Mouse (Mus musculus) neural tube, embryonic 13.5 days (tissue): ENCODE data around the gene Slc44a1. TPM values are rescaled to one million over a fixed set of nuclear protein-coding genes. Genes with fewer than 3 reads are reported as not detected.

ENCODE experiments used
- ATAC-seq: fragments of 200-750 bp; cut with Nextera tagmentation; 2 replicates; pipeline ENCODE4 v1.8.0; 2017; ENCODE audit warnings: low read depth, mild to moderate bottlenecking, moderate TSS enrichment, moderate library complexity
- H3K27ac ChIP-seq: fragments of 300-500 bp; sonication (generic); replicated peaks from 2 replicates; pipeline ENCODE4 v1.5.1; 2015; ENCODE audit warnings: moderate library complexity, mild to moderate bottlenecking, inconsistent platforms
- H3K27me3 ChIP-seq: fragments of 300-500 bp; sonication (generic); 2 replicates; pipeline ENCODE4 v1.6.1; 2015; ENCODE audit warnings: mild to moderate bottlenecking, inconsistent platforms
- H3K36me3 ChIP-seq: fragments of 300-500 bp; sonication (generic); 2 replicates; pipeline ENCODE4 v1.6.1; 2015; ENCODE audit warnings: mild to moderate bottlenecking, inconsistent platforms
- H3K4me1 ChIP-seq: fragments of 300-500 bp; sonication (generic); replicated peaks from 2 replicates; pipeline ENCODE4 v1.6.1; 2015; ENCODE audit warnings: inconsistent platforms
- H3K4me2 ChIP-seq: fragments of 300-500 bp; sonication (generic); 2 replicates; pipeline ENCODE4 v1.6.1; 2015; ENCODE audit warnings: inconsistent platforms, mild to moderate bottlenecking, moderate library complexity
- H3K4me3 ChIP-seq: fragments of 300-500 bp; sonication (generic); 2 replicates; pipeline ENCODE4 v1.5.1; 2015; ENCODE audit warnings: mild to moderate bottlenecking, inconsistent platforms
- H3K9ac ChIP-seq: fragments of 300-500 bp; sonication (generic); 2 replicates; pipeline ENCODE4 v1.6.1; 2015; ENCODE audit warnings: moderate library complexity, mild to moderate bottlenecking, inconsistent platforms
- H3K9me3 ChIP-seq: fragments of 300-500 bp; sonication (generic); 2 replicates; pipeline ENCODE4 v1.6.1; 2016; ENCODE audit warnings: inconsistent platforms
- WGBS: fragments of 180-500 bp; shearing (Covaris S2); methylation state at CpG from one replicate; pipeline ENCODE4 v1.1.7; 2015; 5-methylcytosine and 5-hydroxymethylcytosine counted together
- polyA plus RNA-seq: library from polyadenylated mRNA; unstranded; fragments of >200 nt; fragmentation: Nextera tagmentation; extraction: Ambion mirVana; gene quantifications from 2 replicates; pipeline ENCODE4 v1.2.1, GENCODE M21; 2015

The Slc44a1 gene
- polyA plus RNA-seq, 1 experiment from 2014 or later = 11.9 TPM

GRCm38 (mm10) chr4:53575558-53575957 is 135.3 kb downstream of the Slc44a1 start:
- 84% methylated on average over 2 of the region's 2 CpGs for WGBS
- no peak for ATAC-seq
- H3K9me3 ChIP-seq = no peaks in the 10 kb centered on the region
- no peak overlapping the region for H3K4me3 ChIP-seq
- no peaks in the 10 kb centered on the region for H3K4me1 ChIP-seq
- no peak overlapping the region for H3K4me2 ChIP-seq
- H3K27ac ChIP-seq = no peak overlapping the region
- H3K9ac ChIP-seq = no peak overlapping the region
- no peaks in the 10 kb centered on the region for H3K27me3 ChIP-seq
- H3K36me3 ChIP-seq = no peaks in the 10 kb centered on the region

GRCm38 (mm10) chr4:53587676-53588075 is 147.5 kb downstream of the Slc44a1 start:
- Histone ChIP-seq H3K4me2 (no peak overlapping the region), H3K27me3 (no peaks in the 10 kb centered on the region), H3K9me3 (no peaks in the 10 kb centered on the region), H3K9ac (no peak overlapping the region), H3K4me3 (no peak overlapping the region), H3K4me1 (0 out of 2 replicates have a peak, but pooled peaks cover 5% of the 10 kb centered on the region), H3K27ac (no peak overlapping the region), H3K36me3 (no peaks in the 10 kb centered on the region)
- no peak for ATAC-seq

DNA sequence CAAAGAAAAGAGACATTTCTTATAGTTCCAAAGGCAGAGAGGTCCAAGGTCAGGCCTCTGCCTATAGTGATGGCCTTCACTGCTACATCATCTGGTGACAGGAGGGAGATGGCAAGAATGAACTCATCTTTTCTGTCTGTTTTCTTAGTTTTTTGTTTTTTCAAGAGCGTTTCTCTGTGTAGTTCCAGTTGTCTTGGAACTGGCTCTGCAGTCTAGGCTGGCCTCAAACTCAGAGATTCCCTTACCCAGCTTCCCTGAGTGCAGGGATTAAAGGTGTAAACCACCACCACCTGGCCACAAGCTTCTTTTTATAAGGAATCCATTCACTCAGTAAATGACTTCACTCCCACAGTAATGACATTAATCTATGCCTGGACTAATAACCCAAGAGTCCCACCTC is 148.7 kb downstream of the Slc44a1 start:
- 83% methylated on average over 1 of the region's 1 CpGs for WGBS
- no peak overlapping the region for H3K4me3 ChIP-seq
- H3K36me3 ChIP-seq = no peaks in the 10 kb centered on the region
- H3K9me3 ChIP-seq = no peaks in the 10 kb centered on the region
- no peak overlapping the region for H3K4me2 ChIP-seq
- no peak overlapping the region for H3K9ac ChIP-seq
- H3K4me1 ChIP-seq = 0 out of 2 replicates have a peak, but pooled peaks cover 5% of the 10 kb centered on the region
- H3K27me3 ChIP-seq = no peaks in the 10 kb centered on the region
- no peak overlapping the region for H3K27ac ChIP-seq
- no peak for ATAC-seq

- no peak for ATAC-seq
- Histone ChIP-seq H3K27me3 (no peaks in the 10 kb centered on the region), H3K4me1 (0 out of 2 replicates have a peak, but pooled peaks cover 8% of the 10 kb centered on the region), H3K9ac (no peak overlapping the region), H3K4me3 (no peak overlapping the region), H3K36me3 (no peaks in the 10 kb centered on the region), H3K9me3 (no peaks in the 10 kb centered on the region), H3K27ac (no peak overlapping the region), H3K4me2 (no peak overlapping the region)
- 83% methylated on average over 4 of the region's 4 CpGs for WGBS
These were observed 149.3 kb downstream of the Slc44a1 start for GRCm38 (mm10) chr4:53589466-53589865.

GRCm38 (mm10) chr4:53590163-53590562 is 149.9 kb downstream of the Slc44a1 start:
- no peak overlapping the region for H3K9ac ChIP-seq
- ATAC-seq = no peak
- H3K4me1 ChIP-seq = 0 out of 2 replicates have a peak, but pooled peaks cover 8% of the 10 kb centered on the region
- no peak overlapping the region for H3K4me2 ChIP-seq
- H3K9me3 ChIP-seq = no peaks in the 10 kb centered on the region
- H3K27me3 ChIP-seq = no peaks in the 10 kb centered on the region; the same call in 1 of the 2 replicates
- no peak overlapping the region for H3K4me3 ChIP-seq
- no peaks in the 10 kb centered on the region for H3K36me3 ChIP-seq
- H3K27ac ChIP-seq = no peak overlapping the region
- WGBS = 81% methylated on average over 4 of the region's 4 CpGs

DNA sequence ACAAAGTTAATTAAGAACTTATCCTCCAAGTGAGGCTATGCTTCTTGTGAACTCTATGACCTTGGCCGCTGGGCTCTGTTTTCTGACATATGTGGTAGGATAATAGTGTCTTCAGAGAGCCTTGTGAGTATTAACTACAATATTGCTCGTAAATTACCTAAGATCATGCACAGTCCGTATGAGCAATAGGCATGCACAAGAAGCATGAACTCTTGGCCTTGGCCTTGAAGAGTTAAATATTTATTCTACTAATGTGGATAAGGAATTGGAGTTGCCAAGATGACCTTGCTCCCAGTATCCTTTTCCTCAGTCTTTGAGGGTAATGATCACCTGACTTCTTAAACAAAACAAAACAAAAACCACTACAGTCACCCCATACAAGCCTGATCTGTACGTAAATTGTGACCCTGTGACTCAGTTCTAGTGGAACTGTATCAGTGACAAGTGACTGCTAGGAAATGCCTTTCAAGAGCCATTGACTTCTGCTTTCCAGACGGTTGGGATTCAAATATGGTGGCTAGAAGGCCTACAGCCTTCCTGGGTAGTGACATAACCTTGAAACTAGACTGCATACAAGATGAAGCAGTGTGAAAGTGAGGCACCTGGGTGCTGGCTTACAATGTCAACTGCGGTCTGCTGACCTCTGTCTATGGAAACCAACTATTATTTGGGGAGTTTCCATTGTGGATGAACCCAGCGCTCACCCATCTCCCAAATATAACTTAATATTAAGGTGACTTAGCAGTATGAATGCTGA is 150.7 kb downstream of the Slc44a1 start:
- no peaks in the 10 kb centered on the region; the same call in 1 of the 2 replicates for H3K27me3 ChIP-seq
- 93% methylated on average over 7 of the region's 7 CpGs for WGBS
- no peaks in the 10 kb centered on the region for H3K36me3 ChIP-seq
- H3K9ac ChIP-seq = no peak overlapping the region
- no peak overlapping the region for H3K4me2 ChIP-seq
- no peak for ATAC-seq
- no peak overlapping the region for H3K27ac ChIP-seq
- H3K4me1 ChIP-seq = 0 out of 2 replicates have a peak, but pooled peaks cover 8% of the 10 kb centered on the region
- H3K9me3 ChIP-seq = no peaks in the 10 kb centered on the region
- H3K4me3 ChIP-seq = no peak overlapping the region

GRCm38 (mm10) chr4:53591536-53591935 is 151.3 kb downstream of the Slc44a1 start:
- WGBS = 72% methylated on average over 11 of the region's 11 CpGs
- H3K4me3 ChIP-seq = no peak overlapping the region
- H3K36me3 ChIP-seq = no peaks in the 10 kb centered on the region
- no peak for ATAC-seq
- no peak overlapping the region for H3K4me2 ChIP-seq
- H3K9ac ChIP-seq = no peak overlapping the region
- no peaks in the 10 kb centered on the region; the same call in 1 of the 2 replicates for H3K27me3 ChIP-seq
- no peaks in the 10 kb centered on the region for H3K9me3 ChIP-seq
- H3K27ac ChIP-seq = no peak overlapping the region
- H3K4me1 ChIP-seq = 0 out of 2 replicates have a peak, but pooled peaks cover 8% of the 10 kb centered on the region

DNA sequence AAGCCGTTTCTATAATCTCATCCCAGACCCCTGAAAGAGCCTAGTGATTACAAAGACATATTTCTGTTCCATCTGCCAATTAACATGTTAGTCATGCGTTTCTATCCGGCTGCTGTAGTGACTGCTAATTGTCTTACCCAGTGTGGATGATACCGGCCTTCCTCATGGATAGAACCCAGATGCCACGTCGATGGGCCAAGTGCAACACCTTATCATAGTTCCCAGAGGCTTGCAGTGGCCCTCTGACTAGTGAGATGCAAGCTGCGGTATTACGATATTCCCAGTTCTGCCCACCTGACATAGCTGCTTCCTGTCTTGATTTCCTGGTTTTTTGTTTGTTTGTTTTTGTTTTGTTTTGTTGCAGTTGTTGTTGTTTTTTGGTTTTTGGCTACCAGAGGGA is 151.7 kb downstream of the Slc44a1 start:
- no peak overlapping the region for H3K9ac ChIP-seq
- no peak overlapping the region for H3K27ac ChIP-seq
- 0 out of 2 replicates have a peak, but pooled peaks have one; percentile 49 for ATAC-seq
- H3K27me3 ChIP-seq = no peaks in the 10 kb centered on the region; the same call in 1 of the 2 replicates
- no peak overlapping the region for H3K4me2 ChIP-seq
- H3K4me1 ChIP-seq = 0 out of 2 replicates have a peak, but pooled peaks cover 8% of the 10 kb centered on the region
- no peaks in the 10 kb centered on the region for H3K36me3 ChIP-seq
- H3K4me3 ChIP-seq = no peak overlapping the region
- 73% methylated on average over 8 of the region's 8 CpGs for WGBS
- no peaks in the 10 kb centered on the region for H3K9me3 ChIP-seq

- H3K4me2 ChIP-seq = no peak overlapping the region
- H3K4me1 ChIP-seq = 0 out of 2 replicates have a peak, but pooled peaks cover 8% of the 10 kb centered on the region
- no peaks in the 10 kb centered on the region for H3K36me3 ChIP-seq
- no peak overlapping the region for H3K27ac ChIP-seq
- WGBS = 81% methylated on average over 9 of the region's 9 CpGs
- no peaks in the 10 kb centered on the region for H3K9me3 ChIP-seq
- H3K4me3 ChIP-seq = no peak overlapping the region
- ATAC-seq = no peak
- no peaks in the 10 kb centered on the region; the same call in 1 of the 2 replicates for H3K27me3 ChIP-seq
- no peak overlapping the region for H3K9ac ChIP-seq
These were observed 152.2 kb downstream of the Slc44a1 start for GRCm38 (mm10) chr4:53592386-53592785.

GRCm38 (mm10) chr4:53594204-53594603 is 154.0 kb downstream of the Slc44a1 start:
- no peaks in the 10 kb centered on the region for H3K9me3 ChIP-seq
- 0 out of 2 replicates have a peak, but pooled peaks cover 8% of the 10 kb centered on the region for H3K4me1 ChIP-seq
- 30% methylated on average over 4 of the region's 4 CpGs for WGBS
- H3K27ac ChIP-seq = no peak overlapping the region
- H3K36me3 ChIP-seq = no peaks in the 10 kb centered on the region
- H3K4me3 ChIP-seq = no peak overlapping the region
- no peak overlapping the region for H3K4me2 ChIP-seq
- no peaks in the 10 kb centered on the region; the same call in 1 of the 2 replicates for H3K27me3 ChIP-seq
- H3K9ac ChIP-seq = no peak overlapping the region
- ATAC-seq = peak; percentile 64; the same call in 1 of the 2 replicates

DNA sequence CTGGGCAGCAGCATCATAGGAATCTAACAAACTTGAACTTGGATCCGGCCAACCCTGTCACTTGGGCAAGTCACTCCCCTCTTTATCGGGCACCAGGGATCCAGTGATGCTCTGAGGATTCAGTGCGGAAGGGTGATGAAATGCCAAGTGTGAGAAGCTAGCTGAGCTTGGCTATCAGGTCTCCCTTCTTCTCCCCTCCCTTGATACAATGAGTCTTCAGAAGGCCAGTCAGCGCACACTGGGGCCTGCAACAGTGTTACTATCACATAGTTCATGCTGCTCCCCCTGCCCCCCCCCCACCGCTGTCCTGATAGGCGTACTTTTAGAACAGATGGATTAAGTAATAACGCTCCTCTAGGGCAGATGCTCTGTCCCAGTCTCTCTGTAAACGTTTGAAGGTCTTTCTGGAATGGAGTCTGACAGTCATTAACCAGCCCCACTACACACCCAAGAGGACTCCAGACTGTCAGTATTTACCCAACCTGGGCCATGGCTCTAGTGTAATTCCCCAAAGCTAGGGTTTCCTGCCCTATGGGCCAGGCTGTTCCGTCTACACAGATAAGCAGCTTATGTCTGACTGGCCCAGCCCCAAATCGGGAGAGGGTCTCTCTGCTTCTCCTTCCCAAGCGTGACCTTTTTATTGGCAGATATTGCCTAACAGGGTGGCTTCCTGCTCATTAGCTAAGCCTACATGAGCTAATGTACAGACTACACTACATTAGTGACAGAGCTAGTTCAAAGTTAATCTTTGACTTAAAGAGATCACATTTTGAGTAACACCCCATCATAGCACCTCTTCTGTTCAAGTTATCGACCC is 155.2 kb downstream of the Slc44a1 start:
- no peak for ATAC-seq
- no peak overlapping the region for H3K4me3 ChIP-seq
- WGBS = 82% methylated on average over 12 of the region's 12 CpGs
- H3K9ac ChIP-seq = no peak overlapping the region
- H3K27ac ChIP-seq = no peak overlapping the region
- 0 out of 2 replicates have a peak, but pooled peaks cover 8% of the 10 kb centered on the region for H3K4me1 ChIP-seq
- H3K27me3 ChIP-seq = no peaks in the 10 kb centered on the region; the same call in 1 of the 2 replicates
- H3K9me3 ChIP-seq = no peaks in the 10 kb centered on the region
- no peaks in the 10 kb centered on the region for H3K36me3 ChIP-seq
- H3K4me2 ChIP-seq = no peak overlapping the region
